In genomic region chr10:118155932-118156331, GRCm38 (mm10) we compare ENCODE assay signal across 11 mouse cellular contexts. TPM values are rescaled to one million over a fixed set of nuclear protein-coding genes. Genes with fewer than 3 reads are reported as not detected.
DNase-seq lines count a peak whose midpoint lies in the region; ATAC-seq lines count a peak whose summit lies in the region.
"Had no signal": no experiment of that assay in that cellular context is flagged by ENCODE, and none has a peak within 500 bp of the region (broad histone marks: within the 10 kb centered on the region; RNA-seq: fewer than 3 reads in every experiment).

No protein-coding gene starts in this region.

- H3K27ac ChIP-seq in forebrain, embryonic 13.5 days, result no peak overlapping the region
- H3K27ac ChIP-seq in forebrain, embryonic 10.5 days, result no peak overlapping the region
- H3K27ac ChIP-seq in embryonic facial prominence, embryonic 14.5 days (replicated peaks; ENCODE audit: low read depth, low read length), result no peak overlapping the region
- H3K27ac ChIP-seq in heart, embryonic 10.5 days, result no peak overlapping the region
- H3K27ac ChIP-seq: liver, embryonic 15.5 days; neural tube, embryonic 12.5 days had no signal

- ATAC-seq in forebrain, embryonic 13.5 days, result peak; percentile 45; the same call in 1 of the 2 replicates
- no peak for ATAC-seq in embryonic facial prominence, embryonic 14.5 days (ENCODE audit: low read depth)

- no peak overlapping the region for H3K9ac ChIP-seq in forebrain, embryonic 13.5 days
- H3K9ac ChIP-seq in embryonic facial prominence, embryonic 14.5 days (ENCODE audit: low read depth, low read length), result no peak overlapping the region
- H3K9ac ChIP-seq: liver, embryonic 15.5 days; neural tube, embryonic 12.5 days had no signal

- H3K36me3 ChIP-seq in forebrain, embryonic 13.5 days (ENCODE audit: poor library complexity, severe bottlenecking), result peaks cover 76% of the 10 kb centered on the region
- H3K36me3 ChIP-seq in forebrain, embryonic 10.5 days (replicated peaks), result peaks cover 87% of the 10 kb centered on the region
- peaks cover 55% of the 10 kb centered on the region for H3K36me3 ChIP-seq in embryonic facial prominence, embryonic 14.5 days (ENCODE audit: control insufficient read depth, insufficient read depth, low read length)
- peaks cover 60% of the 10 kb centered on the region for H3K36me3 ChIP-seq in heart, embryonic 10.5 days

- no peaks in the 10 kb centered on the region for H3K4me1 ChIP-seq in forebrain, embryonic 13.5 days
- H3K4me1 ChIP-seq in forebrain, embryonic 10.5 days, result no peaks in the 10 kb centered on the region
- H3K4me1 ChIP-seq in embryonic facial prominence, embryonic 14.5 days (ENCODE audit: control insufficient read depth, insufficient read depth, low read length), result no peaks in the 10 kb centered on the region
- H3K4me1 ChIP-seq in heart, embryonic 10.5 days, result no peaks in the 10 kb centered on the region
- H3K4me1 ChIP-seq: liver, embryonic 15.5 days; neural tube, embryonic 12.5 days had no signal

- H3K4me2 ChIP-seq in forebrain, embryonic 13.5 days, result no peak overlapping the region
- no peak overlapping the region for H3K4me2 ChIP-seq in embryonic facial prominence, embryonic 14.5 days (ENCODE audit: low read depth, low read length)
- H3K4me2 ChIP-seq: liver, embryonic 15.5 days; neural tube, embryonic 12.5 days had no signal

- H3K27me3 ChIP-seq in forebrain, embryonic 13.5 days, result no peaks in the 10 kb centered on the region
- H3K27me3 ChIP-seq in forebrain, embryonic 10.5 days (ENCODE audit: poor library complexity, severe bottlenecking), result no peaks in the 10 kb centered on the region
- H3K27me3 ChIP-seq in embryonic facial prominence, embryonic 14.5 days (replicated peaks; ENCODE audit: control insufficient read depth, insufficient read depth, low read length), result no peaks in the 10 kb centered on the region
- no peaks in the 10 kb centered on the region for H3K27me3 ChIP-seq in heart, embryonic 10.5 days (ENCODE audit: insufficient read depth, poor library complexity, severe bottlenecking)
- H3K27me3 ChIP-seq: liver, embryonic 15.5 days; neural tube, embryonic 12.5 days had no signal

- no peaks in the 10 kb centered on the region for H3K9me3 ChIP-seq in forebrain, embryonic 13.5 days (replicated peaks)
- H3K9me3 ChIP-seq in forebrain, embryonic 10.5 days, result peaks cover 7% of the 10 kb centered on the region; the same call in 1 of the 2 replicates
- no peaks in the 10 kb centered on the region for H3K9me3 ChIP-seq in embryonic facial prominence, embryonic 14.5 days (ENCODE audit: control insufficient read depth, low read length)
- no peaks in the 10 kb centered on the region for H3K9me3 ChIP-seq in heart, embryonic 10.5 days
- H3K9me3 ChIP-seq: liver, embryonic 15.5 days; neural tube, embryonic 12.5 days had no signal

- no peak for DNase-seq in forebrain, embryonic 10.5 days (ENCODE audit: extremely low spot score, low spot score)
- peak; percentile 22 for DNase-seq in layer of hippocampus, adult 9-10 months (ENCODE audit: low spot score)
- DNase-seq in layer of hippocampus, postnatal 36 days, result no peak
- peak; percentile 44 for DNase-seq in CD4-positive helper T cell, adult 2 months (ENCODE audit: low read depth, low spot score)
- DNase-seq in embryonic facial prominence, embryonic 14.5 days (ENCODE audit: low spot score), result peak; percentile 70
- DNase-seq in ovary, postnatal 10 days (ENCODE audit: low spot score), result no peak
- no peak for DNase-seq in heart, embryonic 10.5 days (ENCODE audit: low spot score)

- H3K4me3 ChIP-seq in forebrain, embryonic 13.5 days, result no peak overlapping the region
- H3K4me3 ChIP-seq in forebrain, embryonic 10.5 days, result no peak overlapping the region
- no peak overlapping the region for H3K4me3 ChIP-seq in embryonic facial prominence, embryonic 14.5 days (ENCODE audit: low read depth, low read length)
- H3K4me3 ChIP-seq in heart, embryonic 10.5 days, result no peak overlapping the region
- H3K4me3 ChIP-seq: liver, embryonic 15.5 days; neural tube, embryonic 12.5 days had no signal

RNA-seq across cellular contexts. Expression of gene Mdm1, which starts 14.3 kb away (rescaled TPM):
- polyA plus RNA-seq in forebrain, embryonic 13.5 days (2015; fragmentation: Nextera tagmentation; extraction: Ambion mirVana), result 48.3 and 49.7 TPM in 2 replicates
- polyA plus RNA-seq in forebrain, embryonic 10.5 days (2016; fragmentation: Nextera tagmentation; extraction: Ambion mirVana), result 58.2 and 58.9 TPM in 2 replicates
- total RNA-seq in layer of hippocampus, postnatal 36 days (2021), result 10 to 100 TPM; 10.7 to 13.3 TPM
- 27.2 and 31.7 TPM in 2 replicates for polyA plus RNA-seq in embryonic facial prominence, embryonic 14.5 days (2014; fragmentation: Nextera tagmentation; extraction: Ambion mirVana)
- polyA plus RNA-seq in heart, embryonic 10.5 days (2016; fragmentation: Nextera tagmentation; extraction: Ambion mirVana), result 21.9 and 28.7 TPM in 2 replicates

RNA-seq across cellular contexts. Expression of gene Il22, which starts 48.8 kb away (rescaled TPM):
- polyA plus RNA-seq in forebrain, embryonic 13.5 days (2015; fragmentation: Nextera tagmentation; extraction: Ambion mirVana), result not detected in 2 replicates
- polyA plus RNA-seq in forebrain, embryonic 10.5 days (2016; fragmentation: Nextera tagmentation; extraction: Ambion mirVana), result 0.12 TPM in 1 of 2 replicates, not detected in the other
- not detected for total RNA-seq in layer of hippocampus, postnatal 36 days (2021)
- not detected in 2 replicates for polyA plus RNA-seq in embryonic facial prominence, embryonic 14.5 days (2014; fragmentation: Nextera tagmentation; extraction: Ambion mirVana)
- polyA plus RNA-seq in heart, embryonic 10.5 days (2016; fragmentation: Nextera tagmentation; extraction: Ambion mirVana), result 0.11 TPM in 1 of 2 replicates, not detected in the other
- total RNA-seq: heart, adult 8-10 months had no signal
- polyA plus RNA-seq: liver, embryonic 15.5 days; neural tube, embryonic 12.5 days had no signal

Comparison
In these comparisons a context has a peak if more than half of its experiments do, and no peak if none do; other contexts are left out.
1. DNase-seq: peak in layer of hippocampus, adult 9-10 months (single experiment), CD4-positive helper T cell, adult 2 months (single experiment) and embryonic facial prominence, embryonic 14.5 days (single experiment); none in forebrain, embryonic 10.5 days (single experiment), layer of hippocampus, postnatal 36 days (0 of 2), ovary, postnatal 10 days (single experiment) and heart, embryonic 10.5 days (single experiment).